Comparison of ENCODE assay signal across 18 mouse cellular contexts in genomic region chr2:63326750-63327149, GRCm38 (mm10).
"Had no signal": no experiment of that assay in that cellular context is flagged by ENCODE, and none has a peak within 500 bp of the region (broad histone marks: within the 10 kb centered on the region; RNA-seq: fewer than 3 reads in every experiment).

No protein-coding gene starts in this region.

- H3K36me3 ChIP-seq: liver, embryonic 13.5 days; midbrain, embryonic 15.5 days; neural tube, embryonic 13.5 days; stomach, embryonic 15.5 days had no signal

- ATAC-seq: midbrain, embryonic 15.5 days had no signal

- H3K4me3 ChIP-seq: liver, embryonic 13.5 days; midbrain, embryonic 15.5 days; myocyte; neural tube, embryonic 13.5 days; stomach, embryonic 15.5 days had no signal

- H3K9me3 ChIP-seq: liver, embryonic 13.5 days; midbrain, embryonic 15.5 days; neural tube, embryonic 13.5 days; stomach, embryonic 15.5 days had no signal

- H3K27me3 ChIP-seq: liver, embryonic 13.5 days; midbrain, embryonic 15.5 days; neural tube, embryonic 13.5 days; stomach, embryonic 15.5 days had no signal

- DNase-seq: kidney, adult 18-20 months; kidney, adult 9 months; kidney, postnatal 14 days; kidney, postnatal 4 days; liver, embryonic 13.5 days; lung, adult 2 months; lung, postnatal 14 days; lung, postnatal 4 days; retina, postnatal 1 day; right cerebral cortex, postnatal 25 days; spleen, adult 18-20 months; thymus, adult 18-20 months; thymus, postnatal 36 days had no signal

- H3K4me1 ChIP-seq: liver, embryonic 13.5 days; midbrain, embryonic 15.5 days; neural tube, embryonic 13.5 days; stomach, embryonic 15.5 days had no signal

- H3K9ac ChIP-seq: liver, embryonic 13.5 days; midbrain, embryonic 15.5 days; neural tube, embryonic 13.5 days; stomach, embryonic 15.5 days had no signal

- H3K27ac ChIP-seq: liver, embryonic 13.5 days; midbrain, embryonic 15.5 days; neural tube, embryonic 13.5 days; stomach, embryonic 15.5 days had no signal

- H3K4me2 ChIP-seq: liver, embryonic 13.5 days; midbrain, embryonic 11.5 days; midbrain, embryonic 15.5 days; neural tube, embryonic 13.5 days; stomach, embryonic 15.5 days had no signal
